Mouse (Mus musculus): ENCODE results near the gene Atp1a2.

DNA sequence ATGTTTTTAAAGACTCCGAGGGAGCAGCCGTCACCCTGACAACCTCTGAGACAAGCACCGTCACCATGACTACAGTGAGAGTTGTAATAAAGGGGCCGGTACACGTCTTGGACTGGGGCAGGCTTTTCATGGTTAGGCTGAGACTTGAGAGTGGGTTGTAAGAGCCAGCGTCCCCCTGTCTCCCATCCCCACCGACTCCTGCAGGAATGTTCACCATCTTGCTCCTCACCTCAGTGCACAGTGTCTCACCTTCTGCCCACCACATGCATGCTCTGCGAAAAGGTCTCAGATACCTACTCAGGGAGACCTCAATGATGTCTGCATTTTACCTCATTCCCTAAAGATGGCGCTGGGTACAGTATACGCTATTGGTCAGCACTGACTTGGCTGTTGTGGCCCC lies 26.1 kb downstream of the Atp1a2 start:
- TF ChIP-seq CTCF (conservative IDR thresholded peaks at IDR 0.05 in 1 of 2, IDR thresholded peaks at IDR 0.05 in 1 of 2; ENCODE audit: low read depth in 2 of 2, low read length in 2 of 2) (no peak), MAFK (IDR thresholded peaks at IDR 0.05; ENCODE audit: insufficient replicate concordance, low read length) (no peak), USF2 (conservative IDR thresholded peaks at IDR 0.05; ENCODE audit: low read depth, low read length) (no peak), MXI1 (IDR thresholded peaks at IDR 0.05; ENCODE audit: low read depth, low read length) (no peak), POLR2A (IDR thresholded peaks at IDR 0.05; ENCODE audit: low read depth, low read length) (no peak), HCFC1 (IDR thresholded peaks at IDR 0.05; ENCODE audit: low read depth, low read length) (no peak), POLR2AphosphoS2 (IDR thresholded peaks at IDR 0.05; ENCODE audit: low read depth, low read length) (no peak), ELF1 (IDR thresholded peaks at IDR 0.05; ENCODE audit: low read depth, low read length) (no peak), NELFE (IDR thresholded peaks at IDR 0.05; ENCODE audit: low read depth, low read length) (no peak), MAX (IDR thresholded peaks at IDR 0.05; ENCODE audit: low read length) (no peak), GABPA (IDR thresholded peaks at IDR 0.05; ENCODE audit: insufficient replicate concordance, low read depth, low read length) (no peak), CHD1 (IDR thresholded peaks at IDR 0.05; ENCODE audit: low read depth, low read length) (no peak), ZMIZ1 (IDR thresholded peaks at IDR 0.05; ENCODE audit: low read depth, low read length) (no peak), SIN3A (IDR thresholded peaks at IDR 0.05; ENCODE audit: low read length) (no peak)

Data from CH12.LX (cell line).